Mouse (Mus musculus): ENCODE data around the gene Tyk2. TPM values are rescaled to one million over a fixed set of nuclear protein-coding genes. Genes with fewer than 3 reads are reported as not detected.

The Tyk2 gene
- polyA plus RNA-seq, 1 experiment from 2014 or later: 16.1 TPM

GRCm38 (mm10) chr9:21125502-21126258 lies 5.4 kb downstream of the Tyk2 start:
- no peaks in the 10 kb centered on the region for H3K27me3 ChIP-seq (replicated peaks; ENCODE audit: low read depth, poor library complexity, severe bottlenecking)
- no peak overlapping the region for H3K27ac ChIP-seq (replicated peaks)
- no peaks in the 10 kb centered on the region for H3K9me3 ChIP-seq
- peaks cover 44% of the 10 kb centered on the region for H3K36me3 ChIP-seq (replicated peaks)
- H3K4me3 ChIP-seq: no peak overlapping the region
- WGBS: 92% methylated on average over 9 of the region's 9 CpGs
- peaks cover 8% of the 10 kb centered on the region for H3K4me1 ChIP-seq
- DNase-seq (ENCODE audit: low spot score): no peak

GRCm38 (mm10) chr9:21124837-21125236 lies 6.2 kb downstream of the Tyk2 start:
- no peak for DNase-seq (ENCODE audit: low spot score)
- Histone ChIP-seq H3K4me1 (no peaks in the 10 kb centered on the region), H3K9me3 (no peaks in the 10 kb centered on the region), H3K27me3 (replicated peaks; ENCODE audit: low read depth, poor library complexity, severe bottlenecking) (no peaks in the 10 kb centered on the region), H3K36me3 (replicated peaks) (peaks cover 52% of the 10 kb centered on the region), H3K27ac (replicated peaks) (no peak overlapping the region), H3K4me3 (no peak overlapping the region)
- WGBS: 84% methylated on average over 5 of the region's 5 CpGs

DNA sequence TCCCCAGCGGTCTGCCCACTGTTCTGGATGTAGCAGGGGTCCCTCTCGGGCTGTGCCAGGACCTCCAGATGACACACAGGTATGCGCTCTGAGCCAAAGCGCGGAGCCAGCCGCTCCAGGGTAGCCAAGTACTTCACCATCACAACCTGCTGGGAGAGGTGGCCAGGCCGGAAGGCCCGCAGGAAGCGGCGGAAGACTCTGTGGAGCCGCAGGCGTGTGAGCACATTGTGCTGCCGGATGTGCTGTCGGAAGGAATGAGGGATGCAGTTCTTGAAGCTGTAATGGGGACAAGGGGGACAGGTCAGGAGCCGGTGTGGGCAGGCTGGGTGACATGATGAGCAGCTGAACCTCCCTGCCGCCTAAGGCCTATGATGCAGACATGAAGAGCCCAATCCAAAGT lies 9.6 kb downstream of the Tyk2 start:
- no peak overlapping the region for H3K4me3 ChIP-seq
- no peaks in the 10 kb centered on the region for H3K27me3 ChIP-seq (replicated peaks; ENCODE audit: low read depth, poor library complexity, severe bottlenecking)
- WGBS: 89% methylated on average over 16 of the region's 16 CpGs
- H3K36me3 ChIP-seq (replicated peaks): peaks cover 46% of the 10 kb centered on the region
- H3K4me1 ChIP-seq: no peaks in the 10 kb centered on the region
- H3K9me3 ChIP-seq: no peaks in the 10 kb centered on the region
- no peak overlapping the region for H3K27ac ChIP-seq (replicated peaks)
- DNase-seq (ENCODE audit: low spot score): no peak

- DNase-seq (ENCODE audit: low spot score): no peak
- Histone ChIP-seq H3K9me3 (no peaks in the 10 kb centered on the region), H3K36me3 (replicated peaks) (peaks cover 21% of the 10 kb centered on the region), H3K4me3 (no peak overlapping the region), H3K27me3 (replicated peaks; ENCODE audit: low read depth, poor library complexity, severe bottlenecking) (no peaks in the 10 kb centered on the region), H3K4me1 (no peaks in the 10 kb centered on the region), H3K27ac (replicated peaks) (no peak overlapping the region)
- 85% methylated on average over 6 of the region's 6 CpGs for WGBS
These were observed 14.0 kb downstream of the Tyk2 start for GRCm38 (mm10) chr9:21117073-21117472.

GRCm38 (mm10) chr9:21115105-21115504 lies 15.9 kb downstream of the Tyk2 start:
- no peak for DNase-seq (ENCODE audit: low spot score)
- Histone ChIP-seq H3K4me1 (no peaks in the 10 kb centered on the region), H3K36me3 (replicated peaks) (peaks cover 4% of the 10 kb centered on the region; the same call in 1 of the 2 replicates), H3K4me3 (no peak overlapping the region), H3K27me3 (replicated peaks; ENCODE audit: low read depth, poor library complexity, severe bottlenecking) (no peaks in the 10 kb centered on the region), H3K27ac (replicated peaks) (no peak overlapping the region), H3K9me3 (no peaks in the 10 kb centered on the region)
- WGBS: 94% methylated on average over 8 of the region's 8 CpGs

DNA sequence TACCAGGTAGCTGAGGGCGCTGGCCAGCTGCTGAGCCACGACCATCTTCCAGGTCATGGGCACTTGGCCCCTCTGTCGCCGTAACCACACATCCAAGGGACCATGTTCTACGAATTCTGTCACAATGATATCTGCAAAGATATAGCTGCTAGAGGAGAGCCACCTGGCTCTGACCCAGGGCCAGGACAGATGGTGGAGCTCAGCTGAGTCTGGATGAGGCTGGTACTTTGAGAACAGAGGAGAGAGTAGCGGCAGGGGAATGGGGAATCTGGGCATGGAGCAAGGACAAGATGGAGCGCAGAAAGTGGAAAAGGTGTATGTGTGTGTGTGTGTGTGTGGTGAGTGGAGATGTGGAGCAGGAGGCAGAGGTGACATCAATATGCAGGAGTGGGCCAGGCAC lies 16.9 kb downstream of the Tyk2 start:
- H3K36me3 ChIP-seq (replicated peaks): no peaks in the 10 kb centered on the region
- no peak overlapping the region for H3K4me3 ChIP-seq
- no peak for DNase-seq (ENCODE audit: low spot score)
- H3K27me3 ChIP-seq (replicated peaks; ENCODE audit: low read depth, poor library complexity, severe bottlenecking): no peaks in the 10 kb centered on the region
- WGBS: 91% methylated on average over 7 of the region's 7 CpGs
- no peaks in the 10 kb centered on the region for H3K4me1 ChIP-seq
- H3K9me3 ChIP-seq: no peaks in the 10 kb centered on the region
- no peak overlapping the region for H3K27ac ChIP-seq (replicated peaks)

DNA sequence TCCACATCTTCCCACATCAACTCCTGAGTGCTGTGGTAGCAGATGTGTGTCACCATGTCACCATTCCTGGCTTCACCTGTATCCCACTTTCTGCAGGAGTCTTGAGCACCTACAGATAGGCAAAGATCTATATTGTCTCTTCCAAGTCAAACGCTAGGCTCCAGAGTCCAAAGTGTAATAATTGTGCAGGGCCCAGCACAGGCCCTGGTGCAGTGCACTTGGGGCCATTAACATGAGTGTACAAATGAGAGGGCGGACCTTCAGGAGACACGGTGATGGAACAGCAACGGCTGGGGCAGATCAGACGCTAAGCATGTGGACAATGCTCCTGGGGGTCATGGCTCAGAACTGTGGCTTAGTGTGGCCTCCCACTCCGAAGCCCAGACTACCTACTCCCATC lies 17.3 kb downstream of the Tyk2 start:
- DNase-seq (ENCODE audit: low spot score): no peak
- Histone ChIP-seq H3K27ac (replicated peaks) (no peak overlapping the region), H3K4me3 (no peak overlapping the region), H3K27me3 (replicated peaks; ENCODE audit: low read depth, poor library complexity, severe bottlenecking) (no peaks in the 10 kb centered on the region), H3K4me1 (no peaks in the 10 kb centered on the region), H3K36me3 (replicated peaks) (0 out of 2 replicates have a peak, but pooled peaks cover 4% of the 10 kb centered on the region), H3K9me3 (no peaks in the 10 kb centered on the region)
- 92% methylated on average over 6 of the region's 6 CpGs for WGBS

DNA sequence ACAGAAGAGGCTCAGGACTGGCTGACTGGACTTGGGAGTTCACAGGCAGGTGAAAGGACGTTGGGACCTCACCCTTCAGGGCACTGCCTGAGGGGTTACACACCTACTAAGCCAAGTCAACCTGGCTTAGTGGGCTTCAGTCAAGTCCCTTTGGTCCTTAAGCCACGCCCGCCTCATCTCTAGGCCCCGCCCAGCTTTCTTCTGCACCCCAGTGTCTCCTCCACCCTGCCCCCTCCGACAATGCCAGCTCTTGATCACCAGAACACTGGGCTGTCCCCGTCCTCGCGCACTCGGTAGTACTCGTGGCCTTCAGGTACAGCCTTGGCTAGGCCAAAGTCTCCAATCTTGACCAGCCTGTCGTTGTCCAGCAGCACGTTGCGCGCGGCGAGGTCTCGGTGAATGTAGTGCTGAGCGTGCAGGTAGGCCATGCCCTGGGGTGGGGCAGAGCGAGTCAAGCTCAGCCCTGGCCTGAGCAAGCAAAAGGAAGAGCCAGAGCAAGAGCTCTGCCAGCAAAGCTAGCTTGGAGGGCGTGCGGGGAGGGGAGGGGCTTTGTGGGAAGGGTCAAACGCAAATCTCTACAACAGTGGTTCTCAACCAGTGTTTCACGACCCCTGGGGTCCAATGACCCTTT lies 23.3 kb downstream of the Tyk2 start:
- H3K4me3 ChIP-seq: no peak overlapping the region
- no peak for DNase-seq (ENCODE audit: low spot score)
- H3K9me3 ChIP-seq: no peaks in the 10 kb centered on the region
- H3K4me1 ChIP-seq: peaks cover 15% of the 10 kb centered on the region
- WGBS: 43% methylated on average over 23 of the region's 23 CpGs
- H3K27ac ChIP-seq (replicated peaks): no peak overlapping the region
- H3K36me3 ChIP-seq (replicated peaks): peaks cover 6% of the 10 kb centered on the region; the same call in 1 of the 2 replicates
- no peaks in the 10 kb centered on the region for H3K27me3 ChIP-seq (replicated peaks; ENCODE audit: low read depth, poor library complexity, severe bottlenecking)

DNA sequence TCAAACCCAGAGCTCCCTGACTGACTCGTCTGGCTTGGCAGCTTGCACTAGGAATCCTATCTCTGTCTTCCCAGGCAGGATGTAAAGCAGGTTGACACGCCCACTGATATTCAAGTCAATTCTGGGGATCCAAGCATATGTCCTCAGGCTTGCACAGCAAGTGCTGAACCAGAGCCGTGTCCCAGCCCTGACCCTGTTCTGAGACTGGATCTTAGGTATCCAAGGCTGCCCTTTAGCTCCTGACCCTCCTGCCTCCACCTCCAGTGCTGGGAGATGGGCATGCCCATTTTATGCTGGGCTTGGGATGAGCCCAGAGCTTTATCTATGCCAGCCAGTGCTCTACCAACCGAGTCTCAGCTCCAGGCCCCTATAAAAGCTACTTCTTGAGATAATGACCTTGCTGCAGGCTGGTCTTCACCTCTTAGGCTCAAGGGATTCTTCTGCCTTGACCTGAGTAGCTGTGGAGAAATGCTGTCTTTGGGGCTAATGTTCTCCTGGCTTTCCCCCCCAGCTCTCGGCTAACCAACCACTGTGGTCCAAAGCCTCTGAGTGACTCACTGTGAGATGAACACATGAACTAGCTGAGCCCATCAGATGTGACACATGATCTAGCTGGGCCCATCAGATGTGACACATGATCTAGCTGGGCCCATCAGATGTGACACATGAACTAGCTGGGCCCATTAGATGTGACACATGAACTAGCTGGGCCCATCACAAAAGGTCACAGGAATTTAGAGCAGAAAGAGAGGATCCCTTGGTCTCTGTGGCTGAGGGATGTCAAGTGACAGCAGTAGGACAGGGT lies 25.1 kb downstream of the Tyk2 start:
- no peaks in the 10 kb centered on the region for H3K9me3 ChIP-seq
- 78% methylated on average over 5 of the region's 5 CpGs for WGBS
- DNase-seq (ENCODE audit: low spot score): no peak
- H3K36me3 ChIP-seq (replicated peaks): peaks cover 6% of the 10 kb centered on the region; the same call in 1 of the 2 replicates
- H3K27ac ChIP-seq (replicated peaks): no peak overlapping the region
- peaks cover 15% of the 10 kb centered on the region for H3K4me1 ChIP-seq
- H3K4me3 ChIP-seq: no peak overlapping the region
- no peaks in the 10 kb centered on the region for H3K27me3 ChIP-seq (replicated peaks; ENCODE audit: low read depth, poor library complexity, severe bottlenecking)

DNA sequence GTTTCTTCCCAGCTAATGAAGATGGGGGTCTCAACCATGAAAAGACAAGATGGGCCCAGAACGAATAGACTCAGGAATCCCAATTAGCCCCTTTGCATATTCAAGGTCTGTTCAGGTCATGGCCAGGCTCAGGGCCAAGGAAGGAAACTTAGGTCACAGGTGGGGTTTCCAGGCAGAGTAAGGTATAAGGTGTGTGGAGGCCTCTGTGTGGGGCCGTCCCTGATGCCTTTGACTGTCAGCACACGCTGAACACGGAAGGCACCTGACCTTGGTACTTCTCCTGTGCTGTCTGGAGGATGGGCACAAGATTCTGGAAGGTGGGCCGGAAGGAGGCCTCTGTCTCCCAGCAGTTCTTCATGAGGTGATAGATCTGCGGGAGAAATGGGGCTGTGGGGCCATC lies 26.2 kb downstream of the Tyk2 start:
- WGBS: 82% methylated on average over 6 of the region's 6 CpGs
- no peak overlapping the region for H3K27ac ChIP-seq (replicated peaks)
- no peaks in the 10 kb centered on the region for H3K9me3 ChIP-seq
- H3K4me3 ChIP-seq: no peak overlapping the region
- no peaks in the 10 kb centered on the region for H3K27me3 ChIP-seq (replicated peaks; ENCODE audit: low read depth, poor library complexity, severe bottlenecking)
- peaks cover 22% of the 10 kb centered on the region for H3K4me1 ChIP-seq
- H3K36me3 ChIP-seq (replicated peaks): peaks cover 6% of the 10 kb centered on the region; the same call in 1 of the 2 replicates
- DNase-seq (ENCODE audit: low spot score): no peak

DNA sequence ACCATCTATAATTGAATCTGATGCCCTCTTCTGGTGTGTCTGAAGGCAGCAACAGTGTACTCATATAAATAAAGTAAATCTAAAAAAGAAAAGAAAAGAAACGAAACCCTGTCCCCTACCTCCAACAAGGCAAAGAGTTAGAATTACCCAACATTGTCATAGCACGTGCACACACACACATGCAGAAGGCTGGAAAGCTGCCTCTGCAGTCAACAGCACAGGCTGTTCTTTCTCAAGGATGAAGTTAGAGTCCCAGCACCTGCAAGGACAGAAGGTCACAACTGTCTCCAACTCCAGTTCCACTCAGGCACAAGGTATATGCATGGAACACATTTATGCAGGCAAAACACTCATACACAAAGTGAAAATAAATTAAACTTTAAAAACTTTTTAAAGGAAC lies 29.0 kb downstream of the Tyk2 start:
- DNase-seq (ENCODE audit: low spot score): no peak
- 92% methylated on average over 2 of the region's 2 CpGs for WGBS
- Histone ChIP-seq H3K27ac (replicated peaks) (no peak overlapping the region), H3K4me1 (peaks cover 18% of the 10 kb centered on the region), H3K9me3 (no peaks in the 10 kb centered on the region), H3K36me3 (replicated peaks) (no peaks in the 10 kb centered on the region; the same call in 1 of the 2 replicates), H3K27me3 (replicated peaks; ENCODE audit: low read depth, poor library complexity, severe bottlenecking) (no peaks in the 10 kb centered on the region), H3K4me3 (no peak overlapping the region)

DNA sequence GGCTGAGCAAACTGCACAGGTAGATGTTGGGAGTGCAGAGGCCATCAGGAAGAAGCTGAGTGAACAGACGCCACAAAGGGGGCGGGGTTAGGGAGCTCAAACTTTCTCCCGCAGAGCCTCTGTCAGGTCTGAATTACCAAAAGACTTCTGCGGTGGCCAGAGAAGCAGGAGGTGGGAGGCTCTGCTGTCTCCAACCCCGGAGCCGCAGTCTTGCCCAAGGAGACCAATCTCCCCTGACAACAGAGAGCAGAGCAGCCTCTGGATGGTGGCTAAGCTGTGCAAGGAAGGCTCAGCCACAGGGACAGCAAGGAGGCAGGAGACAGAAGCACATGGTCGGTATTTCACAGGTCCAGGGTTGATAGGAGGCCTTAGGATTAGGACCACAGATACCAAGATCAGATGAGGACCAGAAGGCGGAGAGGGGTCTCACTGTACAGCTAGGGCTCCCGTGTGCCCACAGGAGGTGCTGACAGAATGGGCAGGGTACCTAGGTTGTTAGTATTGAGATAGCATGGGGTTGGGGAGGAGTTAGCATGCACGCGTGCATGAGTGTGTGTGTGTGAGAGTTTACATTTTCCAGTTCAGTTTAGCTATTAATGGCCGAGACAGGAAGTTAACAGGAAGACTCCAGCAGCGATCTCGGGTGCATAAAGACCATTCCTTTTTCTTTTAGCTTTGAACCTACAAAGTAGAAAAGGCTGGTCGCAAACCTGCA lies 30.4 kb downstream of the Tyk2 start:
- 49% methylated on average over 15 of the region's 15 CpGs for WGBS
- Histone ChIP-seq H3K36me3 (replicated peaks) (no peaks in the 10 kb centered on the region; the same call in 1 of the 2 replicates), H3K27me3 (replicated peaks; ENCODE audit: low read depth, poor library complexity, severe bottlenecking) (no peaks in the 10 kb centered on the region), H3K4me3 (no peak overlapping the region), H3K27ac (replicated peaks) (no peak overlapping the region), H3K4me1 (peaks cover 21% of the 10 kb centered on the region), H3K9me3 (no peaks in the 10 kb centered on the region)
- no peak for DNase-seq (ENCODE audit: low spot score)
